In genomic region chr4:22972784-22973584, GRCm38 (mm10) we compare ENCODE assay signal across 15 mouse cellular contexts.
DNase-seq lines count a peak whose midpoint lies in the region; ATAC-seq lines count a peak whose summit lies in the region.
"Had no signal": no experiment of that assay in that cellular context is flagged by ENCODE, and none has a peak within 500 bp of the region (broad histone marks: within the 10 kb centered on the region; RNA-seq: fewer than 3 reads in every experiment).

No protein-coding gene starts in this region.

- no peak overlapping the region for H3K4me3 ChIP-seq in forebrain, embryonic 12.5 days (replicated peaks)
- no peak overlapping the region for H3K4me3 ChIP-seq in midbrain, embryonic 15.5 days
- no peak overlapping the region for H3K4me3 ChIP-seq in heart, embryonic 12.5 days
- H3K4me3 ChIP-seq: embryonic facial prominence, embryonic 12.5 days; hindbrain, embryonic 13.5 days; liver, embryonic 12.5 days had no signal

- no peaks in the 10 kb centered on the region for H3K9me3 ChIP-seq in forebrain, embryonic 12.5 days
- no peaks in the 10 kb centered on the region for H3K9me3 ChIP-seq in midbrain, embryonic 15.5 days
- H3K9me3 ChIP-seq in heart, embryonic 12.5 days (replicated peaks), result no peaks in the 10 kb centered on the region
- H3K9me3 ChIP-seq: embryonic facial prominence, embryonic 12.5 days; hindbrain, embryonic 13.5 days; liver, embryonic 12.5 days had no signal

- 26% methylated on average over 11 of the region's 11 CpGs for WGBS in forebrain, embryonic 12.5 days
- WGBS in midbrain, embryonic 15.5 days, result 37% methylated on average over 11 of the region's 11 CpGs
- WGBS in heart, embryonic 12.5 days, result 59% methylated on average over 11 of the region's 11 CpGs

- peaks cover 20% of the 10 kb centered on the region for H3K4me1 ChIP-seq in forebrain, embryonic 12.5 days
- peaks cover 23% of the 10 kb centered on the region for H3K4me1 ChIP-seq in midbrain, embryonic 15.5 days
- H3K4me1 ChIP-seq in heart, embryonic 12.5 days (replicated peaks), result no peaks in the 10 kb centered on the region
- H3K4me1 ChIP-seq: embryonic facial prominence, embryonic 12.5 days; liver, embryonic 12.5 days had no signal

- H3K9ac ChIP-seq in forebrain, embryonic 12.5 days, result no peak overlapping the region
- no peak overlapping the region for H3K9ac ChIP-seq in midbrain, embryonic 15.5 days
- no peak overlapping the region for H3K9ac ChIP-seq in heart, embryonic 12.5 days
- H3K9ac ChIP-seq: embryonic facial prominence, embryonic 12.5 days; hindbrain, embryonic 13.5 days; liver, embryonic 12.5 days had no signal

- no peak overlapping the region for H3K27ac ChIP-seq in forebrain, embryonic 12.5 days
- no peak overlapping the region for H3K27ac ChIP-seq in midbrain, embryonic 15.5 days
- no peak overlapping the region for H3K27ac ChIP-seq in heart, embryonic 12.5 days (ENCODE audit: poor library complexity, severe bottlenecking)
- H3K27ac ChIP-seq: embryonic facial prominence, embryonic 12.5 days; hindbrain, embryonic 13.5 days; liver, embryonic 12.5 days had no signal

- no peaks in the 10 kb centered on the region for H3K36me3 ChIP-seq in forebrain, embryonic 12.5 days (replicated peaks)
- H3K36me3 ChIP-seq in midbrain, embryonic 15.5 days (replicated peaks), result no peaks in the 10 kb centered on the region
- H3K36me3 ChIP-seq in heart, embryonic 12.5 days, result no peaks in the 10 kb centered on the region
- H3K36me3 ChIP-seq: embryonic facial prominence, embryonic 12.5 days; hindbrain, embryonic 13.5 days; liver, embryonic 12.5 days had no signal

- H3K4me2 ChIP-seq in forebrain, embryonic 12.5 days, result peak overlapping the region; percentile 11; the same call in 1 of the 2 replicates
- H3K4me2 ChIP-seq in midbrain, embryonic 15.5 days, result no peak overlapping the region
- H3K4me2 ChIP-seq in heart, embryonic 12.5 days, result no peak overlapping the region
- H3K4me2 ChIP-seq: embryonic facial prominence, embryonic 12.5 days; hindbrain, embryonic 13.5 days; liver, embryonic 12.5 days had no signal

- peak; percentile 2 to 20 for DNase-seq in frontal cortex, postnatal 36 days (ENCODE audit: low spot score in 2 of 2)
- DNase-seq in frontal cortex, postnatal 10 days (ENCODE audit: low spot score in 2 of 2), result no peak
- DNase-seq in layer of hippocampus, adult 9-10 months (ENCODE audit: low spot score), result peak; percentile 2
- DNase-seq in layer of hippocampus, adult 8-10 months (ENCODE audit: low spot score in 2 of 2), result no peak
- DNase-seq in cerebellum, adult 8-10 months, result no peak
- DNase-seq: cerebellum, adult 2 months; kidney, postnatal 10 days; lung, postnatal 14 days; thymus, adult 2 months had no signal

- no peaks in the 10 kb centered on the region for H3K27me3 ChIP-seq in forebrain, embryonic 12.5 days
- H3K27me3 ChIP-seq in midbrain, embryonic 15.5 days (replicated peaks), result no peaks in the 10 kb centered on the region
- no peaks in the 10 kb centered on the region for H3K27me3 ChIP-seq in heart, embryonic 12.5 days (replicated peaks)
- H3K27me3 ChIP-seq: embryonic facial prominence, embryonic 12.5 days; hindbrain, embryonic 13.5 days; liver, embryonic 12.5 days had no signal

- peak; percentile 76; the same call in 1 of the 2 replicates for ATAC-seq in forebrain, embryonic 12.5 days (ENCODE audit: low FRiP score)
- ATAC-seq in midbrain, embryonic 15.5 days (replicated peaks), result peak; percentile 46; the same call in 1 of the 2 replicates
- ATAC-seq in heart, embryonic 12.5 days (ENCODE audit: insufficient number of reproducible peaks, low FRiP score), result no peak
- ATAC-seq: liver, embryonic 12.5 days had no signal

Comparison
In these comparisons a context has a peak if more than half of its experiments do, and no peak if none do; other contexts are left out.
1. DNase-seq: peak in frontal cortex, postnatal 36 days (2 of 2) and layer of hippocampus, adult 9-10 months (single experiment); none in frontal cortex, postnatal 10 days (0 of 2), layer of hippocampus, adult 8-10 months (0 of 2) and cerebellum, adult 8-10 months (single experiment).